Mouse (Mus musculus): ENCODE measurements around the gene Zc3h4. TPM values are rescaled to one million over a fixed set of nuclear protein-coding genes. Genes with fewer than 3 reads are reported as not detected.

Gene Zc3h4
- polyA plus RNA-seq, 1 experiment from 2014 or later: 22.3 TPM

DNA sequence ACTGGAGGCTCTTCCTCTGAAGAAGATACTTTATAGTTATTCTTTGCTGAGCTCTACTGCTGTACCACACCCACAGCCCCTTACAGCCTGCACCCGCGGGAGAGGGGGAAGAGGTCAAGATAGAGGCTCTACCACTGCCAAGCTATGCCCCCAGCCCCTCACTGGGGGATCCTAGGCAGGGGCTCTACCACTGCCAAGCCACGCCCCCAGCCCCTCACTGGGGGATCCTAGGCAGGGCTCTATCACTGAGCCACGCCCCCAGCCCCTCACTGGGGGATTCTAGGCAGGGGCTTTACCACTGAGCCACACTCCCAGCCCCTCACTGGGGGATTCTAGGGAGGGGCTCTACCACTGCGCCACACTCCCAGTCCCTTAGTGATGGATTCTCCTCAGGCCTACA lies 55.6 kb downstream of the Zc3h4 start:
- WGBS: 81% methylated on average over 5 of the region's 5 CpGs
- Histone ChIP-seq H3K4me2 (replicated peaks) (no peak overlapping the region), H3K4me1 (peaks cover 10% of the 10 kb centered on the region), H3K27me3 (no peaks in the 10 kb centered on the region), H3K9me3 (no peaks in the 10 kb centered on the region), H3K4me3 (no peak overlapping the region), H3K36me3 (0 out of 2 replicates have a peak, but pooled peaks cover 8% of the 10 kb centered on the region), H3K9ac (replicated peaks) (no peak overlapping the region), H3K27ac (replicated peaks) (no peak overlapping the region)
- no peak for ATAC-seq (replicated peaks)

DNA sequence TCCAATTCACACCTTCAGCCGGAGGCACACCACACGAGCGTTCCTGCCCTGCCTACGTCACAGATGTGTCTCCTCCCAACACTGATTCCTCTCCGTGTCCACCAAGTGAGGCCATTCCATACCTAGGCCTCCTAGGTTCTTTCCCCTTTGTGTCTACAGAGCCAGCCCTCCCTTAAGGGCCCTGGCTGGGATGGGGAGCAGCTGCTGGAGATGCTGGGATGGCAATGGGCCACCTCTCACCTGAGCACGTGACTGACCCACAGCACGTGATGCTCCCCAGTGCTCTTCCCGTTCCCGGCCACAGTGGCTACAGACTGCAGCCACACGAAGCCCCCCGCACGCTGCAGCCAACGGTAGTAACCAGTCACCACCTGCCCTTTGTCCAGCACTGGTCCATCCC lies 59.9 kb downstream of the Zc3h4 start:
- no peak overlapping the region for H3K27ac ChIP-seq (replicated peaks)

DNA sequence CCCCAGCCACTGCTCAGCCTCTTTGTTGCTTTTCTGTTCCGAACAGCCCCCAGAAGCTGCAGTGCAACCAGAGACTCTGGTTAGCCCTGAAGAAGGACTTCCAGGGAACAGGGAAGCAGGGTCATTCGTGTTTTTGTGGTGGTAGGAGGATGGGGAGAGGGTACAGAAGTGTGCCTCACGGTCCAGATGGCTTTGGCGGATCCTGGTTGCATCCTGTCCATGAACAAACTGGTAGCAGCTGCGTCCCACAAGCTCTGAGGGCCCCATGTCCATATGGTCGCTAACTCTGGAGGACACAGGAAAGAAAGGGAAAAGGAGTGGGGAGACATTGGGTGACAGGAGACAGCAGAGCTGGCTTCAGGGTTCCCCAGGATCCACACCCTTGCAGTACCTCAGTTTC lies 60.4 kb downstream of the Zc3h4 start:
- no peak overlapping the region for H3K4me2 ChIP-seq (replicated peaks)
- H3K4me3 ChIP-seq: no peak overlapping the region
- peaks cover 10% of the 10 kb centered on the region; the same call in 1 of the 2 replicates for H3K27me3 ChIP-seq
- H3K36me3 ChIP-seq: 0 out of 2 replicates have a peak, but pooled peaks cover 2% of the 10 kb centered on the region
- no peak overlapping the region for H3K9ac ChIP-seq (replicated peaks)
- H3K27ac ChIP-seq (replicated peaks): no peak overlapping the region
- 60% methylated on average over 6 of the region's 6 CpGs for WGBS
- H3K4me1 ChIP-seq: 0 out of 2 replicates have a peak, but pooled peaks cover 2% of the 10 kb centered on the region
- no peaks in the 10 kb centered on the region for H3K9me3 ChIP-seq
- ATAC-seq (replicated peaks): no peak

More for the DNA sequence above, 59.9 kb downstream of the Zc3h4 start:
- peaks cover 10% of the 10 kb centered on the region; the same call in 1 of the 2 replicates for H3K27me3 ChIP-seq
- 68% methylated on average over 13 of the region's 13 CpGs for WGBS
- 0 out of 2 replicates have a peak, but pooled peaks cover 2% of the 10 kb centered on the region for H3K4me1 ChIP-seq
- no peak overlapping the region for H3K4me3 ChIP-seq
- ATAC-seq (replicated peaks): no peak
- H3K4me2 ChIP-seq (replicated peaks): no peak overlapping the region
- no peaks in the 10 kb centered on the region for H3K9me3 ChIP-seq
- H3K36me3 ChIP-seq: 0 out of 2 replicates have a peak, but pooled peaks cover 6% of the 10 kb centered on the region
- H3K9ac ChIP-seq (replicated peaks): no peak overlapping the region

DNA sequence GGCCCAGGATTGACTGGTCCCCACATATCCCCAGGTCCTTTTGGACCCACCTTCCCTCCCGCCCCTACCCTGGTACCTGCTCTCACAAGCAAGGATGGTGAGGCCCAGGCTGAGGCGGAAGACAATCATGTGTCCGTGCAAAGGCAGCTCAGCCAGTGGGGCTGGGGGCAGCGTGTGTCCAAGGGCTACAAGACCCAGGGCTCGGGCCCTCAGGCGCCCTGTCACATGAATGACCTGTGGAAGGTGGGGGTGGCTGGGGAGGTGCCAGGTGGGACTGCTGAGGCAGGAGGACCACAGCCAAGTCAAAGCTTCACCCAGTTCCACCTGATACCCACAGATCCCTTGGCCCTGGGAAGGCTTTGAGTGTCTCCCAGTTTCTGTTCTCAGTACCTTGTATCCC lies 61.0 kb downstream of the Zc3h4 start:
- H3K27ac ChIP-seq (replicated peaks): no peak overlapping the region
- H3K4me1 ChIP-seq: 0 out of 2 replicates have a peak, but pooled peaks cover 2% of the 10 kb centered on the region
- H3K9me3 ChIP-seq: no peaks in the 10 kb centered on the region
- peaks cover 10% of the 10 kb centered on the region; the same call in 1 of the 2 replicates for H3K27me3 ChIP-seq
- 88% methylated on average over 6 of the region's 6 CpGs for whole genome bisulfite sequencing
- no peak for ATAC-seq (replicated peaks)
- H3K36me3 ChIP-seq: no peaks in the 10 kb centered on the region
- H3K4me3 ChIP-seq: no peak overlapping the region
- H3K4me2 ChIP-seq (replicated peaks): no peak overlapping the region
- no peak overlapping the region for H3K9ac ChIP-seq (replicated peaks)

DNA sequence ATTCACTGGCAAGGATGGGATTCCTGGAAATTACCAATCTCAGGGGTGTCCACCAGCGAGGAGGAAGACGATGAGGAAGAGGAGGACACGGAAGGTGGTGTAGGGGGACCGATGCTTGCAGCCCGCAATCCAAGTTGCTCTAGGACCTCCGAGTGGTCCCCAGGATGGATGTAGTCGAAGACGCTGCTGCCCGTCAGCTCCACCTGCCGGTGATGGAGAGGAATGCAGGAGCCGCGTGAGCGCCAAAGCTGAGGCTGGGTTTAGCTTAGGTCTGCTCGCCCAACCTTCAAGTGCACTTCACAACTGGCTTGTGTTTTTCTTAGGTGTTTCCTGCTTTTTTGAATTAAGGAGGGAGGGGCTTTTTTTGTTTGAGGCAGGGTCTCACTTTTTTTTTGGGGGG lies 62.5 kb downstream of the Zc3h4 start:
- H3K4me2 ChIP-seq (replicated peaks): no peak overlapping the region
- no peak overlapping the region for H3K27ac ChIP-seq (replicated peaks)
- H3K4me3 ChIP-seq: no peak overlapping the region
- H3K27me3 ChIP-seq: peaks cover 16% of the 10 kb centered on the region; the same call in 1 of the 2 replicates
- no peaks in the 10 kb centered on the region for H3K9me3 ChIP-seq
- H3K4me1 ChIP-seq: peaks cover 8% of the 10 kb centered on the region
- H3K36me3 ChIP-seq: no peaks in the 10 kb centered on the region
- ATAC-seq (replicated peaks): peak; percentile 56; the same call in 1 of the 2 replicates
- WGBS: 4% methylated on average over 14 of the region's 14 CpGs
- H3K9ac ChIP-seq (replicated peaks): no peak overlapping the region

DNA sequence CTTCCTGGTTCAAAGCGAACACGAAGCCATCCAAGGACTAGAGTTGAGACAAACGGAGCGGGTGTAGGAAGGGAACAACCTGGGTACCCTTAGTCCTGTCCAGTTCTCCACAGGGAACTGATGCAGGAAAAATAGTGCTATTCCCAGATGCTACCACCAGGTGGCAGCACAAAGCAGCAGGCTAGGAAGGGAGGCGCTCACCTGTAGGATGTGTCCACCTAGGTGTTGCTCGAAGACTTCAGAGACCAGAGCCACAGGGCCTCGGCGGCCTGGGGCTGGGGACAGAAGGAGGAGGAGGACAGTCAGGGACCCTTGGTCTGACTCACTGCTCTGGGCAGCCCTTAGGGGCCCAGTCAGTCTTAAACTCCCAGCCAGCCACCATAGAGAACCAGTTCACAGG lies 64.5 kb downstream of the Zc3h4 start:
- H3K27me3 ChIP-seq: peaks cover 24% of the 10 kb centered on the region; the same call in 1 of the 2 replicates
- no peak overlapping the region for H3K4me3 ChIP-seq
- H3K4me2 ChIP-seq (replicated peaks): no peak overlapping the region
- peak; percentile 39 for ATAC-seq (replicated peaks)
- WGBS: 12% methylated on average over 8 of the region's 8 CpGs
- no peaks in the 10 kb centered on the region for H3K9me3 ChIP-seq
- peaks cover 12% of the 10 kb centered on the region for H3K4me1 ChIP-seq
- no peaks in the 10 kb centered on the region for H3K36me3 ChIP-seq
- H3K9ac ChIP-seq (replicated peaks): no peak overlapping the region
- no peak overlapping the region for H3K27ac ChIP-seq (replicated peaks)

DNA sequence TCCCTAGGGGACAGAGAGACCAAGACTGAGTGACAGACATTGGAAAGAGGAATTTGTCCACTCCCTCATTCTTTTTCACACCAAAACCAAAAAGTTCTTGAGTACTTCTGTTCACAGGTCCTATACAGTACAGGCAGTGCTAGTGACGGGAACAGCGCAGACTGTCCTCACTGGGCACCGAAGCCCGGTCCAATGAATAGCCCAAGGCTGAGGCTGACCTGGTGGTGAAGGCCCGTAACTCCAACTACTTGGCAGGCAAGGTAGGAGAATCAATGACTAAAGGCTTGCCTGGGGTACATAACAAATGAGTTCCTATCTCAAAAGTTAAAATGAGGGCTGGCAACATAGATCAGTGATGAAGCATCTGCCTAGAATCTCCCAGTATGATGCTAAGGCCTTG lies 64.9 kb downstream of the Zc3h4 start:
- Histone ChIP-seq H3K9ac (replicated peaks) (no peak overlapping the region), H3K27me3 (peaks cover 24% of the 10 kb centered on the region; the same call in 1 of the 2 replicates), H3K4me3 (no peak overlapping the region), H3K4me2 (replicated peaks) (no peak overlapping the region), H3K4me1 (peaks cover 12% of the 10 kb centered on the region), H3K36me3 (no peaks in the 10 kb centered on the region), H3K27ac (replicated peaks) (no peak overlapping the region), H3K9me3 (no peaks in the 10 kb centered on the region)
- no peak for ATAC-seq (replicated peaks)
- WGBS: 90% methylated on average over 5 of the region's 5 CpGs

DNA sequence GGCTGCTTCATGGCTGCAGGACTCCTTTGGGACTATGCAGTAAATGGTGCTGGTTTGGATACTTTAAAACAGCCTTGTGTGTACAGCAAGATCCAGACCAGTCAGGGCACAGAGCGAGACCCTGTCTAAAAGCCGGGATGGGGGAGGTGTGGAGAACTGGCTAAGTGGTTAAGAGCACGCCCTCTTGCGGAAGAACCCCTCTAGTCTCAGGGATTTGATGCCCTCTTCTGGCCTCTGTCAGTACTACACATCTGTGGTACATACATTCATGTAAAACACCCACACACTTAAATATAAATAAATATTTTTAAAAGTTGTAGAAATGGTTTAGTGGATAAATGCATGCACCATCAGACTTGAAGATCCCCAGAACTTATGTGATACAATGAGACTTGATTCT lies 65.9 kb downstream of the Zc3h4 start:
- H3K27ac ChIP-seq (replicated peaks): no peak overlapping the region
- no peak overlapping the region for H3K4me2 ChIP-seq (replicated peaks)
- no peaks in the 10 kb centered on the region for H3K36me3 ChIP-seq
- WGBS: 83% methylated on average over 4 of the region's 4 CpGs
- H3K4me3 ChIP-seq: no peak overlapping the region
- no peak for ATAC-seq (replicated peaks)
- no peaks in the 10 kb centered on the region for H3K9me3 ChIP-seq
- no peak overlapping the region for H3K9ac ChIP-seq (replicated peaks)
- peaks cover 28% of the 10 kb centered on the region; the same call in 1 of the 2 replicates for H3K27me3 ChIP-seq
- peaks cover 13% of the 10 kb centered on the region for H3K4me1 ChIP-seq

DNA sequence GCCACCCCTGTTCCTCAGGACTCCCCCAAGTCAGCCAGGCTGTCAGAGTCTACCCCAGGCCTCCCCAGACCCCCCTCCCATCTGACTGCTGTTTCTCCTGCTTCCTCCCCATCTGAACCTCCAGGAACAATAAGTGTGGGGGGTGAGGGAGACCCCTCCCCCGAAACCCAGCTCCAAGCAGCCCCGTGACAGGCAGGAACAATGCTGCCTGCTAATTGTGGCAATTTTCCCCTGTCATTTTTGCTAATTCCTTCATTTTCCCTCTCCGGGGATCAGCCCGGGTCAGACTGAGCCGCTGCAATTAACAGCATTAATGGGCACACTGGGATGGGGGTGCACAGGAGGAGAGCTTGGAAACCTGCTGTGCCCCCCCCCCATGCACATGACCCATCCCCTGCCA lies 67.4 kb downstream of the Zc3h4 start:
- peak; percentile 27; the same call in 1 of the 2 replicates for ATAC-seq (replicated peaks)
- no peaks in the 10 kb centered on the region for H3K36me3 ChIP-seq
- no peaks in the 10 kb centered on the region for H3K9me3 ChIP-seq
- 0 out of 2 replicates have a peak overlapping the region, but pooled peaks have one; percentile 3 for H3K9ac ChIP-seq (replicated peaks)
- WGBS: 3% methylated on average over 5 of the region's 5 CpGs
- H3K27me3 ChIP-seq: peaks cover 32% of the 10 kb centered on the region
- no peak overlapping the region for H3K4me3 ChIP-seq
- H3K27ac ChIP-seq (replicated peaks): peak overlapping the region; percentile 59; the same call in 1 of the 2 replicates
- no peak overlapping the region; the same call in 1 of the 2 replicates for H3K4me2 ChIP-seq (replicated peaks)
- peaks cover 21% of the 10 kb centered on the region for H3K4me1 ChIP-seq

DNA sequence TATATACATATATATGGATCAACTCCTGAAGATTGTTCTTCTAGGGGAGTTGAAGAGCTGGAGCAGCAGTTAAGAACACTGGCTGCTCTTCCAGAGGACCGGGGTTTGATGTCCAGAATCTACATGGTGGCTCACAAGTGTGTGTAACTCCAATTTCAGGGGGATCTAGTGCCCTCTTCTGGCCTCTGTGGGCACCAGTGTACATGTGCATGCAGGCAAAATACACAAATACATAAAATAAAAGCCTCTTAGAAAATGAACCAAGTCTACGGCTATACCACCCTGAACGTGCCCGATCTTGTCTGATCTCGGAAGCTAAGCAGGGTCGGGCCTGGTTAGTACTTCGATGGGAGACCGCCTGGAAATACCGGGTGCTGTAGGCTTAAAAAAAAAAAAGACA lies 70.8 kb downstream of the Zc3h4 start:
- Histone ChIP-seq H3K9ac (replicated peaks) (no peak overlapping the region), H3K4me2 (replicated peaks) (no peak overlapping the region), H3K4me3 (no peak overlapping the region), H3K4me1 (peaks cover 37% of the 10 kb centered on the region), H3K9me3 (no peaks in the 10 kb centered on the region), H3K27ac (replicated peaks) (peak overlapping the region; percentile 49), H3K36me3 (no peaks in the 10 kb centered on the region), H3K27me3 (peaks cover 55% of the 10 kb centered on the region)
- 38% methylated on average over 9 of the region's 9 CpGs for whole genome bisulfite sequencing
- no peak for ATAC-seq (replicated peaks)

DNA sequence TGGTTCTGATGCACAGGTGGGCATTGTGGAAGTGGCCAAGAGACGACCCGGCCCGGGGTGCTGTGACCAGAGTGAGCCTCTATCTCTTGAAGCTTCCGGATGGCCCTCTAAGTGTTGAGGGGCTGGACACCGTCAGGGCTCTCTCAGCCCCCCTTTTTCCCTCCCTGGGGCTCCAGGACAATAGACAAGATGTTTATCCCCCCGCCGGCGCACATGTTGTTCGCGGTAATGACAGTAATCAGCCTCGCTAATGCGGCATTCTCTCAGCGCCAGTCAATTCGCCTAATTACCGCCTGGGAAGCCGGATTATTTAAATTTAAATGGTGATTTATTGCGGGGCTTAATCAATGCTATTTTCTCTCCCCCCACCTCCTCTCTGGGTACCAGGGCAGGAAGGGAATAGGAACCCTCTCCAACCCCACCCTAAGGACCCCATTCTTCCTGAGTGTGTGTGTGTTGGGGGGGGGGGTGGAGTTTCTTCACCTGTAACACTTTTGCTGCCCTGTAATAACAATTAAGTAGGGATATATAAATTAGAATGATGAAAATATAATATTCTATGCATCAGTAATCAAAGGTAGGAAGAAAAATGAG lies 71.5 kb downstream of the Zc3h4 start:
- peaks cover 39% of the 10 kb centered on the region for H3K4me1 ChIP-seq
- peak overlapping the region; percentile 28 for H3K4me2 ChIP-seq (replicated peaks)
- H3K27ac ChIP-seq (replicated peaks): peak overlapping the region; percentile 49
- H3K9ac ChIP-seq (replicated peaks): no peak overlapping the region
- H3K4me3 ChIP-seq: no peak overlapping the region
- no peaks in the 10 kb centered on the region for H3K36me3 ChIP-seq
- peaks cover 61% of the 10 kb centered on the region for H3K27me3 ChIP-seq
- under 1% methylated on average over 17 of the region's 17 CpGs for WGBS
- peak; percentile 51 for ATAC-seq (replicated peaks)
- H3K9me3 ChIP-seq: no peaks in the 10 kb centered on the region

DNA sequence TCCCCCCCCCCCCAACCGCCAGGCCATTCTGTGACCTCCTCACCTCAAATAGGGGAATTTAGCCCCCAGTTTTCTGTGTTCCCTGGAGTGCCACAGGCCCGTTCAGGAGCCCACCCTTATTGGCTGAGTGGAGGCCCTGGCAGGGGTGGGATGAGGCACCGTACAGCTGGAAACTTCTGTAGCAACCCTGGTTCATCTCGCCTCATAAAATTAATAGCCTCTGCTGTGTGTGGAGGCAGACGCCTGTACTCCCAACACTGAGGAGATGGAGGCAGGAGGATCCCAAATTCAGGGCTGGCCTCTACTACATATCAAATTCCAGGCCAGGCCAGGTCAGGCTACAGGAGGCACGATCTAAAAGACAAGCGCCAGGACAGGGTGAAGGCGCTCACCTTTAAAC lies 73.1 kb downstream of the Zc3h4 start:
- no peak overlapping the region for H3K9ac ChIP-seq (replicated peaks)
- H3K4me2 ChIP-seq (replicated peaks): no peak overlapping the region
- 66% methylated on average over 8 of the region's 8 CpGs for WGBS
- H3K27ac ChIP-seq (replicated peaks): no peak overlapping the region
- no peak overlapping the region for H3K4me3 ChIP-seq
- H3K27me3 ChIP-seq: peaks cover 56% of the 10 kb centered on the region
- H3K4me1 ChIP-seq: peaks cover 29% of the 10 kb centered on the region
- no peaks in the 10 kb centered on the region for H3K36me3 ChIP-seq
- ATAC-seq (replicated peaks): no peak
- no peaks in the 10 kb centered on the region for H3K9me3 ChIP-seq

Data from forebrain, embryonic 15.5 days (tissue).